Mouse (Mus musculus): Measurements from ENCODE around the gene Dpf3. TPM values are rescaled to one million over a fixed set of nuclear protein-coding genes. Genes with fewer than 3 reads are reported as not detected.

The Dpf3 gene
- 6.5 and 6.7 TPM in 2 replicates for polyA plus RNA-seq (2015; fragmentation: Nextera tagmentation; extraction: Ambion mirVana)

DNA sequence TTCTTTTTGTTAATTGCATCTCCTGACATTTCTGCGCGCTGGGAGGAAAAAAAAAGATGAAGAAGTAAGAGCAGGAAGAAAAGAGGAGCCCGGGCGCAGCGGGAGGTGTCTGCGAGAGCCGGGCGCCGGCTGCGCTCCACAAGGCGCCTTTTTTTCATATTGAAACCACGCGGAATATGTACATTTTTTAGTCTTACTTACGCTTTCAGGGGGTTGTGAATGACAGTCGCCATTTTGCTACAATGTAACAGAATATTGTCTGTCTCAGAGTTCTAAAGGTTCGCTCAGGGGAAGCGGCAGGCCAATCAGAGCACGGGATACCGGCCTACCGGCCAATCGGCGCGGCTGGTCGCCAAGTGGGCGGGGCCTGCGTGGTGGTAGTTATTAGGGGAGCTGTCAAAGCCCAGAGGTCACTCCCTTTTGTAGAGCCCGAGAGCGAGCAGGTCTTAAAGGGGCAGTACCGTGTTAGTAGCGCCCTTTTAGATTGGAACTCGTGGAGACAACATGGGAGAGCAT lies at the start of gene Dpf3:
Dpf3 (minus strand) TSS at position 241 of the 516 bp plus-strand sequence.
- Histone ChIP-seq H3K4me1 (replicated peaks) (peaks cover 55% of the 10 kb centered on the region), H3K36me3 (replicated peaks) (no peaks in the 10 kb centered on the region), H3K27ac (replicated peaks) (peak within 1 kb of the TSS; percentile 87), H3K4me2 (peak within 1 kb of the TSS; percentile 97), H3K4me3 (replicated peaks) (peak within 1 kb of the TSS; percentile 79), H3K9me3 (replicated peaks) (peaks cover 4% of the 10 kb centered on the region; the same call in 1 of the 2 replicates), H3K9ac (peak within 1 kb of the TSS; percentile 80), H3K27me3 (peaks cover 51% of the 10 kb centered on the region)
- under 1% methylated on average over 31 of the region's 31 CpGs for WGBS (ENCODE audit: insufficient replicate concordance)
- peak; percentile 94 for ATAC-seq (ENCODE audit: insufficient read depth)

DNA sequence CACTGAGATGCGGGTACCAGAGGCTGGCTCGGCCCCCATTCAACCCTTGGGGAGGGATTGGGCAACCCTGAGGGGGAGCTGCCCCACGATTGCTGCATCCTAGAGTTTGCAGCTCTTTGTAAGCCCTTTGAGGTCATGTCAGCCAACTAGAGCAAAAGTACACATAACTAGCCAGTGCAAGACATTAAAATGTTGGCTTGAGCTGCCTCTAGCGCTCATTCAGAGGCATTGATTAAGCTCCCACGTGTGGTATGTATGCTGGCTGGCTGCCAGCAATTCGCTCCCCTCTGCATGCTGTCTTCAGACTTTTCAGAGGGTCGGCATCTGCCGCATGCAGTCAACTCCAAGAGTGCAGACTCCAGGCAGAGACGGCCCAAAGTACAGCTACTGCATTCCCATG lies 48.5 kb upstream of the Dpf3 start:
- Histone ChIP-seq H3K4me3 (replicated peaks) (no peak overlapping the region), H3K4me2 (no peak overlapping the region), H3K4me1 (replicated peaks) (0 out of 2 replicates have a peak, but pooled peaks cover 5% of the 10 kb centered on the region), H3K9me3 (replicated peaks) (no peaks in the 10 kb centered on the region), H3K36me3 (replicated peaks) (peaks cover 18% of the 10 kb centered on the region), H3K27me3 (no peaks in the 10 kb centered on the region), H3K9ac (no peak overlapping the region), H3K27ac (replicated peaks) (no peak overlapping the region)
- 75% methylated on average over 9 of the region's 9 CpGs for WGBS (ENCODE audit: insufficient replicate concordance)
- ATAC-seq (ENCODE audit: insufficient read depth), result no peak

DNA sequence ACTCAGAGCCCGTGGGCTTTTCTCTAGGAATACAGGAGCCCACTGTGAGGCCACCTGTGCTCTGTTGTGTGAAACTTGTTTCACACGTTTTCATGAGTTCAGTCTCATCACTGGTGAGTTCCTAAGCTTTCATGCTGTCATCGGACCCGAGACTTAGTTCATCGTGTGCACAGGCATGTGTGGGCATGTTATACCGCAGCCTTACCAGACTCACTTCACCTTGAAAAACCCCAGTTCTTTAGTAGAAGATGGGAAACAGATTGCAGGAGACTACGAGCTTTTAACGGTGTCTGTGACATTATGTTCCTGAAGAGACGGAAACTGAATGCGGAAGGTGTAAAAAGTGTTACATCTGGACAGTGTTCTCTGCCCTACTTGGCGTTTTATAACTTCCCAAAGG lies 47.9 kb upstream of the Dpf3 start:
- ATAC-seq (ENCODE audit: insufficient read depth), result no peak
- Histone ChIP-seq H3K4me2 (no peak overlapping the region), H3K4me3 (replicated peaks) (no peak overlapping the region), H3K4me1 (replicated peaks) (0 out of 2 replicates have a peak, but pooled peaks cover 5% of the 10 kb centered on the region), H3K9me3 (replicated peaks) (no peaks in the 10 kb centered on the region), H3K9ac (no peak overlapping the region), H3K36me3 (replicated peaks) (peaks cover 18% of the 10 kb centered on the region), H3K27me3 (no peaks in the 10 kb centered on the region), H3K27ac (replicated peaks) (no peak overlapping the region)
- 76% methylated on average over 11 of the region's 11 CpGs for WGBS (ENCODE audit: insufficient replicate concordance)

DNA sequence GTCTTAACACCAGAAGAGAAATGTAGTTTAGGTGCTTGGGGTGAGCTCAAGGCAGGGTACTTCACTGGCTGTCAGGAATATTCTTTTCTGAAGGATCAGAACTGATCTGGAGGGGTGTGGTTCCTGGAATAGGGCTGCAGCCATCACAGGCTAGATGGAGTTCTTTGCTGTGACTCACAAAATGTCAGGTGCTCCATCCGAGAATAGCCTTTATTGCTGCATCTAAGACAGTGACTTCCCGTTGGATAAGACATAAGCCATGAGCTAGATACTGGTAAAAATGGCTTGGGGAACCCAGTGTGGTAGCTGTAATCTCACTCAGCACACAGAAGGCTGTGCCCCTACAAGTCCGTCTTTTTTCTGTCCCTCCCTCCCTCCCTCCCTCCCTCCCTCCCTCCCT lies 46.7 kb upstream of the Dpf3 start:
- 44% methylated on average over 3 of the region's 3 CpGs for WGBS (ENCODE audit: insufficient replicate concordance)

DNA sequence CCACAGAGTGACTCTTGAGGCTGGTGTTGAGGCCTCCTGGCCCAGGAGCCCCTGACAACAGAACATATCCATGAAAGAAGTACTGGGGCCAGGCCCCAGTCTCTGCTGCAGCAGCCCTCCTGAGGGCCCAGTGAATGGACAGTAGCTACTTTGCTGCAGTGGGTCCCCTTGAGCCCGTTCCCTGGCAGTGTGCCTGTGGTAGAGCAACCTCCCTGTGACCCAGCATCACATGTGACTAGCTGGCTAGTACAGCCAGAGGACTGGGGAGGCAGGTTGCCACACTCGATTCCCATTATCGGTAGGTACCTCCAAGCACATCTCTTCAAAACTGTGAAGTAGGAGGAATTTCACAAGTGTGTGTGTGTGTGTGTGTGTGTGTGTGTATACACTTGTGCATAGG lies 45.5 kb upstream of the Dpf3 start:
- H3K4me3 ChIP-seq (replicated peaks), result no peak overlapping the region
- no peak for ATAC-seq (ENCODE audit: insufficient read depth)
- WGBS (ENCODE audit: insufficient replicate concordance), result 86% methylated on average over 3 of the region's 3 CpGs
- H3K27ac ChIP-seq (replicated peaks), result no peak overlapping the region
- no peaks in the 10 kb centered on the region for H3K9me3 ChIP-seq (replicated peaks)
- H3K27me3 ChIP-seq, result no peaks in the 10 kb centered on the region
- H3K4me2 ChIP-seq, result no peak overlapping the region
- H3K4me1 ChIP-seq (replicated peaks), result 0 out of 2 replicates have a peak, but pooled peaks cover 5% of the 10 kb centered on the region
- H3K36me3 ChIP-seq (replicated peaks), result peaks cover 4% of the 10 kb centered on the region
- no peak overlapping the region for H3K9ac ChIP-seq

More for the DNA sequence above, 46.7 kb upstream of the Dpf3 start:
- no peak overlapping the region for H3K9ac ChIP-seq
- H3K9me3 ChIP-seq (replicated peaks), result no peaks in the 10 kb centered on the region
- ATAC-seq (ENCODE audit: insufficient read depth), result no peak
- H3K4me3 ChIP-seq (replicated peaks), result no peak overlapping the region
- H3K4me2 ChIP-seq, result no peak overlapping the region
- no peaks in the 10 kb centered on the region for H3K27me3 ChIP-seq
- peaks cover 11% of the 10 kb centered on the region for H3K36me3 ChIP-seq (replicated peaks)
- H3K27ac ChIP-seq (replicated peaks), result no peak overlapping the region
- 0 out of 2 replicates have a peak, but pooled peaks cover 5% of the 10 kb centered on the region for H3K4me1 ChIP-seq (replicated peaks)

DNA sequence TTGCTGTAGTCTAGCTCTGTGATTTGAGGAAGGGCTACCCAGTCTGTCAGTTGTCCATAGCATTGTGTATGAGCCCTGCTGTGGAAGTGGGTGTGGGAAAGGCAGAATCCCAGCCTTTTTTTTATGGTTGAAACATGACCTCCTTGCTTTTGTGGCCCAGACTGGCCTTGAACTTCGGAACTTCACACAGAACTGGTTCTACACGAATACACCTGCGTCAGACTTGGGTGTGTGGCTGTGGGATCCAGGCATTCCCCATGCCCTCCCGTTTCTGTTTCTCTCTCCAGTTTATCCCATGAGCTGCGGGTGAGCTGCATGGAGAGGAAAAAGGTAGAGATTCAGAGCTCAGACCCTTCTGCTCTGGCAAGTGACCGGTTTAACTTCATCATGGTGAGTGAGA lies 44.5 kb upstream of the Dpf3 start:
- WGBS (ENCODE audit: insufficient replicate concordance), result 76% methylated on average over 6 of the region's 6 CpGs
- Histone ChIP-seq H3K9ac (no peak overlapping the region), H3K4me2 (no peak overlapping the region), H3K27me3 (no peaks in the 10 kb centered on the region), H3K4me1 (replicated peaks) (0 out of 2 replicates have a peak, but pooled peaks cover 5% of the 10 kb centered on the region), H3K9me3 (replicated peaks) (no peaks in the 10 kb centered on the region), H3K4me3 (replicated peaks) (no peak overlapping the region), H3K36me3 (replicated peaks) (peaks cover 4% of the 10 kb centered on the region), H3K27ac (replicated peaks) (no peak overlapping the region)
- ATAC-seq (ENCODE audit: insufficient read depth), result no peak

DNA sequence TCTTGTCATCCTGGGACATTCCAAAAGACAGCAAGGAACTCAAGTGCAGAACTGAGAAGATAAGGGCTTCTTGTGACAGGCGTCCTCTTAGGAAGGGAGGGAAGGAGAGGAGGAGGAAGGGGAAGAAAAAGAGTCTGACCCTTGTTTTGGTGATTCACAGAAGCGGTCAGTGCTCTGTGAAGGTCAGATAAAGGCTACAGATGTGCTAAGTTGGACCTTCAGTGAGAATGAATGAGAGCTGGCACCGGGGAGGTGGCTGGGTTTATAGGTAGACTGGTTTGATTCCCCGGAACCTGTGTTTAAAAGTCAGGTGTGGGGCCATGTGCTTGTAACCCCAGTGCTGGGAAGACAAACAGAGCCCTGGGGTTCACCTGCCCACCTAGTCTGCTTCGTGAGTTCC lies 41.1 kb upstream of the Dpf3 start:
- 76% methylated on average over 5 of the region's 5 CpGs for WGBS (ENCODE audit: insufficient replicate concordance)
- peaks cover 26% of the 10 kb centered on the region for H3K4me1 ChIP-seq (replicated peaks)
- H3K9ac ChIP-seq, result no peak overlapping the region
- H3K27ac ChIP-seq (replicated peaks), result no peak overlapping the region
- H3K36me3 ChIP-seq (replicated peaks), result peaks cover 4% of the 10 kb centered on the region; the same call in 1 of the 2 replicates
- no peaks in the 10 kb centered on the region for H3K27me3 ChIP-seq
- no peak for ATAC-seq (ENCODE audit: insufficient read depth)
- no peaks in the 10 kb centered on the region for H3K9me3 ChIP-seq (replicated peaks)
- no peak overlapping the region for H3K4me2 ChIP-seq
- no peak overlapping the region for H3K4me3 ChIP-seq (replicated peaks)

DNA sequence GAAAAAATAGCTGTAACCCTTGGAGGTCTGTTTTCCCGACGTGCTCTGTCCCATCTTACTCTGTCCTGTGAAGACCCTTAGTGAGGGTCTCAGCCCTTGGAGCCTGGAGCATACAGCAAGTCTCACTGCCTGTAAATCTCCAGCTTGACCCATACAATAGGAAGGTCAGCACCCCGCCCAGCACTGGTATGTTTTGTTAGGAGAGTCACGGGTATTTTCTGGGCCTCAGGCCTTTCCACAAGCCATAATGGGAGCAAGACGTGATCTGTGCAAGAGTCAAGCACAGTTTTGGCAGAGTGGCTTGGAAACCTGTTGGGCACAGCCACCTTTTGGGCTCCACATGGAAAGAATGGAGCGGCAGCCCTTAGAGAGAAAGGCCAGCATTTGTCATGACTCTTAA lies 40.3 kb upstream of the Dpf3 start:
- no peak overlapping the region for H3K4me2 ChIP-seq
- H3K36me3 ChIP-seq (replicated peaks), result peaks cover 4% of the 10 kb centered on the region; the same call in 1 of the 2 replicates
- no peak overlapping the region for H3K27ac ChIP-seq (replicated peaks)
- no peaks in the 10 kb centered on the region for H3K9me3 ChIP-seq (replicated peaks)
- WGBS (ENCODE audit: insufficient replicate concordance), result 80% methylated on average over 6 of the region's 6 CpGs
- peaks cover 30% of the 10 kb centered on the region for H3K4me1 ChIP-seq (replicated peaks)
- no peak for ATAC-seq (ENCODE audit: insufficient read depth)
- no peak overlapping the region for H3K9ac ChIP-seq
- H3K27me3 ChIP-seq, result no peaks in the 10 kb centered on the region
- H3K4me3 ChIP-seq (replicated peaks), result no peak overlapping the region

DNA sequence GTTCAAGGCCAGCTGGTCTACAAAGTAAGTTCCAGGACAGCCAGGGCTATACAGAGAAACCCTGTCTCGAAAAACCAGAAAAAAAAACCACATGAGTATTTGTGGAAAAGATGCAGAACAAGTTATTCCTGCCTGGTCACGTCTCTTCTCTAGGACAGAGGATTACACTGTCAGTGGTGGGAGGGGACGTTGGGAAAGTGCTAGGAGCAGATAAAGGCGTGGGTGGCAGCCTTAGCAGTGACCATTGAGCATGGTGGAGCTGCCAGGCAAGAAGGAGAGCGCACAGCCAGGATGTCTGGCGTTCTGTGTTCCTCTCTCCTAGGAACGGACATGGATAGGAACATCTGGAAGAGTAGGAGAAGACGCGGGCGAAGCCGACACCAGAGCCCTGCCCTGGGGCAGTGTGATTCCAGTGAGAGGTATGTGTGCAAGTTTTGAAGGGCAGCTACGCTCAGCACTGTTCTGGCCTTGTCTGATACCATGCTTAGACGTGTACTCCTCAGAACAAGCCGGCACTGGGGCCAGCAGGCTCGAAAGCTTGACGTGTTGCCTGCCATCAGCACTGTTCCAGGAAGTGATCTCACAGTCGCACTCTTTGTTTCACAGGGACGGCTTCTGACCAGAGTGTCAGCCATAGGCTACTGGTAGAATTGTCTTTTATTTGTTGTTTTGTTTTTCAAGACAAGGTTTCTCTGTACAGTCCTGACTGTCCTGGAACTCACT lies 38.5 kb upstream of the Dpf3 start:
- no peak overlapping the region for H3K9ac ChIP-seq
- no peak overlapping the region for H3K4me3 ChIP-seq (replicated peaks)

DNA sequence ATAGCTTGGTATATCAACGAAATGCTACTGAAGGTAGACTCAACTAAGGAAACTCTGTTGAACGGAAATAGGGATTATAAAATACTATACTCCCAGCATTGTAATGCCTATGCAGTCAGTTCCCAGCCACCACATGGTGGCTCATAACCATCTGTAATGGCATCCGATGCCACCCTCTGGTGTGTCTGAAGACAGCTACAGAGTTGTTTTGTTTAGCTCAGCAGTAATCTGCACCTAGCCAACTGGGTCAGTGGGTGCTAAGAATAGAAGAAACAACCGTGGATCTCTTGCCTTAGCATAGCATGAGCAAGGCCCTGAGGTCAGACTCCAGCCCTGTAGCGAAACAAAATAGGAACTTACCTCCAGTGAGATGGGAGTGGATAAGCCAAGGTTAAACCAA lies 36.8 kb upstream of the Dpf3 start:
- no peak for ATAC-seq (ENCODE audit: insufficient read depth)
- Histone ChIP-seq H3K9ac (no peak overlapping the region), H3K27ac (replicated peaks) (no peak overlapping the region), H3K4me1 (replicated peaks) (peaks cover 52% of the 10 kb centered on the region), H3K36me3 (replicated peaks) (no peaks in the 10 kb centered on the region), H3K27me3 (no peaks in the 10 kb centered on the region), H3K9me3 (replicated peaks) (no peaks in the 10 kb centered on the region), H3K4me3 (replicated peaks) (no peak overlapping the region), H3K4me2 (no peak overlapping the region)
- 71% methylated on average over 5 of the region's 5 CpGs for WGBS (ENCODE audit: insufficient replicate concordance)

More for the DNA sequence above, 38.5 kb upstream of the Dpf3 start:
- Histone ChIP-seq H3K27ac (replicated peaks) (no peak overlapping the region; the same call in 1 of the 2 replicates), H3K9me3 (replicated peaks) (no peaks in the 10 kb centered on the region), H3K27me3 (no peaks in the 10 kb centered on the region), H3K4me2 (no peak overlapping the region), H3K36me3 (replicated peaks) (peaks cover 4% of the 10 kb centered on the region; the same call in 1 of the 2 replicates), H3K4me1 (replicated peaks) (peaks cover 37% of the 10 kb centered on the region)
- ATAC-seq (ENCODE audit: insufficient read depth), result peak; percentile 65; the same call in 1 of the 2 replicates
- 60% methylated on average over 18 of the region's 18 CpGs for WGBS (ENCODE audit: insufficient replicate concordance)

DNA sequence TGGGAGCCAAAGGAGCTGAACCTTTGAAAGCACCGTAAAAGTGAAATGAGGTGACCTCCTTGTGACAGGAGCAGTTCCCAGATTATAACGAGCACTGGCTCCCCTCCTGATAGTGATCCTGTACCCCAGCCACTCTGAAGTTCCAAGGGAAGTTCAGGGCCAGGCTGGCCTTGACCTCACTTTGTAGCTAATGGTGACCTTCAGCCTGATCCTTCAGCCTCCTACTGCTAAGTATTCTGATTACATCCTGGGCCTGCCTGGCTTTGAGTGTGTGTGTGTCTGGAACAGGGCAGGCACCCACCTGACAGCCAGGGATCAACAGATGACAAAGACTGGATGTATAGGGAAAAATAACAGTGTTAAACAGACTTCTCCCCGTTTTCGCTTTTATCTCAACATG lies 36.4 kb upstream of the Dpf3 start:
- Histone ChIP-seq H3K4me3 (replicated peaks) (no peak overlapping the region), H3K27ac (replicated peaks) (no peak overlapping the region), H3K9ac (no peak overlapping the region), H3K36me3 (replicated peaks) (no peaks in the 10 kb centered on the region), H3K9me3 (replicated peaks) (no peaks in the 10 kb centered on the region), H3K27me3 (no peaks in the 10 kb centered on the region), H3K4me2 (no peak overlapping the region), H3K4me1 (replicated peaks) (peaks cover 52% of the 10 kb centered on the region)
- ATAC-seq (ENCODE audit: insufficient read depth), result no peak
- 72% methylated on average over 4 of the region's 4 CpGs for WGBS (ENCODE audit: insufficient replicate concordance)

Measured in liver, embryonic 15.5 days (tissue).